Mouse (Mus musculus): ENCODE measurements around the gene Fga.

GRCm38 (mm10) chr3:82992956-82993355, 32.9 kb upstream of the Fga start:
- TF ChIP-seq CTCF (IDR thresholded peaks at IDR 0.05; ENCODE audit: low read depth, low read length): no peak
- no peak for TF ChIP-seq GATA1 (IDR thresholded peaks at IDR 0.05; ENCODE audit: borderline replicate concordance, low read length)
- TF ChIP-seq POLR2AphosphoS5 (IDR thresholded peaks at IDR 0.05; ENCODE audit: insufficient replicate concordance, low read depth, low read length): no peak
- TF ChIP-seq GATA2 (IDR thresholded peaks at IDR 0.05; ENCODE audit: borderline replicate concordance, low read depth, low read length): no peak
- TF ChIP-seq TAL1 (conservative IDR thresholded peaks at IDR 0.05; ENCODE audit: low read depth, low read length): no peak
